Mouse (Mus musculus) myocyte (in vitro differentiated cells): ENCODE results near the gene Sf3b6.

Source experiments
- CEBPB ChIP-seq: IDR thresholded peaks from 2 replicates; pipeline ENCODE4 v1.6.1; 2011; ENCODE audit warnings: mild to moderate bottlenecking, moderate library complexity; ENCODE audit not compliant: poor library complexity, insufficient read depth, severe bottlenecking
- E2F4 ChIP-seq: IDR thresholded peaks from one replicate; pipeline ENCODE4 v1.6.1; 2011; ENCODE audit warnings: mild to moderate bottlenecking, control low read depth, moderate library complexity; ENCODE audit not compliant: insufficient read depth
- MAX ChIP-seq: IDR thresholded peaks from one replicate; pipeline ENCODE4 v1.6.1; 2011; ENCODE audit warnings: low read depth, mild to moderate bottlenecking, control low read depth
- MYOD1 ChIP-seq, 3 experiments: IDR thresholded peaks; one replicate each; pipeline ENCODE4 v1.6.1; 2011; ENCODE audit warnings: control low read depth in 2 of 3, low read depth in 2 of 3, mild to moderate bottlenecking in 2 of 3, moderate library complexity in 1 of 3; ENCODE audit not compliant: insufficient read length in 2 of 3, control insufficient read depth in 1 of 3
- MYOG ChIP-seq, 3 experiments: IDR thresholded peaks; one replicate each; pipeline ENCODE4 v1.6.1; 2011; ENCODE audit warnings: control low read depth in 2 of 3, low read depth in 2 of 3, mild to moderate bottlenecking in 2 of 3; ENCODE audit not compliant: insufficient read length in 2 of 3, control insufficient read depth in 1 of 3, insufficient read depth in 1 of 3
- POLR2A ChIP-seq: IDR thresholded peaks from one replicate; pipeline ENCODE4 v1.6.1; 2011; ENCODE audit warnings: low read depth, mild to moderate bottlenecking, control low read depth, moderate library complexity; ENCODE audit not compliant: insufficient read length
- POLR2AphosphoS2 ChIP-seq: IDR thresholded peaks from one replicate; pipeline ENCODE4 v1.6.1; 2011; ENCODE audit warnings: low read depth, control low read depth; ENCODE audit not compliant: insufficient read length
- TCF12 ChIP-seq: IDR thresholded peaks from one replicate; pipeline ENCODE4 v1.6.1; 2011; ENCODE audit warnings: mild to moderate bottlenecking, control low read depth; ENCODE audit not compliant: poor library complexity, insufficient read depth, severe bottlenecking
- USF1 ChIP-seq: IDR thresholded peaks from one replicate; pipeline ENCODE4 v1.6.1; 2011; ENCODE audit warnings: low read depth, mild to moderate bottlenecking, control low read depth, moderate library complexity

DNA sequence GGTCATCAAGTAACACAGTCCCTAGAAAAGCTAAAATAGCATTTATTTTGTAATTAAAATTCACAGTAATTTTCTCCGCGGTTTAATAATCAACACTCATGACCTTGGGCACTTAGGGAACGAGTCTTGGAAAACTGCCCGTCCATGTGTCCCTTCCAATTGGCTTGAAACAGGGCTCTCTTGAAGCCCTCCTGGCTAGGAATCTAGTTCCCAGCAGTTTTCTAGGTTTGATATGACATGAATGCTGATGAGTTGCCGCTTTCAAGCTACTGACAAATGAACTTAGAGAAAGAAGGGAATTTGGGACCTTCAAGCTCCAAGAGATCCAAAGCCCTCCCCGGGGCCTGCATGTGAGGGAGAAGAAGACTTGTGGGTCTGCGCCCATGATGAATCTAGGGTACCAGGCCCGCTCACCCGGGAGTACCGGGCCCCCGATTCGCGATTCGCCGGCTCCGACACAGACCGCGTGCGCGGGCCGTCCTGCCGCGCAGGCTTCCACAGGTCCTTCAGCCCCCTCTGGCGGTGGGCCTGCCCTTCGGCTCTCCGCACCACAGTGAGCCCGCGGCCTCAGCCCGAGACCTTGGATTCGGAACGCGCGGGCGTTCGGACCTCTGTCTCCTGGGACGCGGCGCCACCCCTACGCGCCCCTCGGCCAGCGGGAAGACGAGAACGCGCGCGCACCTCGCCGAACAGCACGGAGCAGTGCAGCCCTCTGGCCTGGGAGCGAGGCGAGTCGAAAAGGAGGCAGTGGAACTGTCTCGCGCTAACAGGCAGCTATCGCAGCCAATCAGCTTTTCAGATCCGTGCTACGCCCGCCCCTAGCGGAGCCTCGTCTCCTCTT lies 48.6 kb upstream of the Sf3b6 start, which contains the start of the genes Pfn4 and Fam228b:
- TF ChIP-seq CEBPB (no peak), TCF12 (no peak), MAX (no peak), POLR2A (peak; percentile 68), USF1 (no peak), E2F4 (no peak), POLR2AphosphoS2 (no peak), MYOD1 (IDR thresholded peaks at IDR 0.05; ENCODE audit: control insufficient read depth in 1 of 3, insufficient read length in 2 of 3, low read depth in 2 of 3) (peak in 1 of 3 experiments; percentile 23), MYOG (IDR thresholded peaks at IDR 0.05; ENCODE audit: control insufficient read depth in 1 of 3, insufficient read depth in 1 of 3, insufficient read length in 2 of 3, low read depth in 2 of 3) (peak in 1 of 3 experiments; percentile 1)
